Mouse (Mus musculus) hindbrain, embryonic 13.5 days (tissue): ENCODE data around the gene Ecsit. TPM values are rescaled to one million over a fixed set of nuclear protein-coding genes. Genes with fewer than 3 reads are reported as not detected.
"Not testable (repeated sequence)": the region's sequence is repeated elsewhere in the genome, so short reads cannot be mapped to it uniquely, and the experiment has no call there.

Experiments used
- ATAC-seq: fragments of 200-750 bp; cut with Nextera tagmentation; 2 replicates; pipeline ENCODE4 v1.8.0; 2017; ENCODE audit warnings: moderate TSS enrichment; ENCODE audit not compliant: low FRiP score
- H3K27ac ChIP-seq: fragments of 300-500 bp; sonication (generic); 2 replicates; pipeline ENCODE4 v1.5.1; 2015; ENCODE audit warnings: inconsistent platforms, mild to moderate bottlenecking, moderate library complexity
- H3K27me3 ChIP-seq: fragments of 300-500 bp; sonication (generic); 2 replicates; pipeline ENCODE4 v1.6.1; 2015; ENCODE audit warnings: mild to moderate bottlenecking, inconsistent platforms
- H3K36me3 ChIP-seq: fragments of 300-500 bp; sonication (generic); 2 replicates; pipeline ENCODE4 v1.6.1; 2015; ENCODE audit warnings: mild to moderate bottlenecking, inconsistent platforms
- H3K4me1 ChIP-seq: fragments of 300-500 bp; sonication (generic); replicated peaks from 2 replicates; pipeline ENCODE4 v1.6.1; 2015; ENCODE audit warnings: inconsistent platforms
- H3K4me2 ChIP-seq: fragments of 300-500 bp; sonication (generic); 2 replicates; pipeline ENCODE4 v1.6.1; 2015; ENCODE audit warnings: inconsistent platforms, mild to moderate bottlenecking, moderate library complexity
- H3K4me3 ChIP-seq: fragments of 300-500 bp; sonication (generic); 2 replicates; pipeline ENCODE4 v1.5.1; 2015; ENCODE audit warnings: mild to moderate bottlenecking, inconsistent platforms
- H3K9ac ChIP-seq: fragments of 300-500 bp; sonication (generic); 2 replicates; pipeline ENCODE4 v1.6.1; 2015; ENCODE audit warnings: mild to moderate bottlenecking, inconsistent platforms
- H3K9me3 ChIP-seq: fragments of 300-500 bp; sonication (generic); 2 replicates; pipeline ENCODE4 v1.6.1; 2016; ENCODE audit warnings: inconsistent platforms
- WGBS: fragments of 180-500 bp; shearing (Covaris S2); methylation state at CpG from one replicate; pipeline ENCODE4 v1.1.7; 2015; 5-methylcytosine and 5-hydroxymethylcytosine counted together
- polyA plus RNA-seq: library from polyadenylated mRNA; unstranded; fragments of >200 nt; fragmentation: Nextera tagmentation; extraction: Ambion mirVana; gene quantifications from 2 replicates; pipeline ENCODE4 v1.2.1, GENCODE M21; 2015

Ecsit gene
- polyA plus RNA-seq, 1 experiment from 2014 or later: 53.5 TPM

DNA sequence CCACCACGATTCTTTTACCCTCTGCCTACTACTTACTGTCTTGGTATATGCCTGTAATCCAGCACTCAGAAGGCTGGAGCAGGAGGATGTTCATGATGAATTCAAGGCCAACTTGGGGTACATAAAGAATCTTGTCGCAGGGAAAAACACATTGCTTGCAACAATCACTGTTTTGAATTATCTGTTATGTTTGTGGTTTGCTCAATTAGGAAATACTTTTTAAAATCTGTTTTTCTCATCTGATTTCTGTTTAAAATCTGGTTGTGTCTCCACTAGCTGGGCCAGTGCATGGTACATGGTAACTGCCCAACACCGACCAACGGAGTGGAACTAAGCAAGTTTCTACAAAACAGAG lies 594 bp downstream of the Ecsit start:
- no peaks in the 10 kb centered on the region for H3K27me3 ChIP-seq
- H3K4me3 ChIP-seq: peak overlapping the region; percentile 69
- no peak overlapping the region for H3K27ac ChIP-seq
- 35% methylated on average over 4 of the region's 4 CpGs for WGBS
- peak overlapping the region; percentile 77 for H3K4me2 ChIP-seq
- peaks cover 25% of the 10 kb centered on the region for H3K4me1 ChIP-seq
- peak overlapping the region; percentile 75 for H3K9ac ChIP-seq
- peaks cover 10% of the 10 kb centered on the region for H3K36me3 ChIP-seq
- no peaks in the 10 kb centered on the region for H3K9me3 ChIP-seq
- ATAC-seq: no peak

DNA sequence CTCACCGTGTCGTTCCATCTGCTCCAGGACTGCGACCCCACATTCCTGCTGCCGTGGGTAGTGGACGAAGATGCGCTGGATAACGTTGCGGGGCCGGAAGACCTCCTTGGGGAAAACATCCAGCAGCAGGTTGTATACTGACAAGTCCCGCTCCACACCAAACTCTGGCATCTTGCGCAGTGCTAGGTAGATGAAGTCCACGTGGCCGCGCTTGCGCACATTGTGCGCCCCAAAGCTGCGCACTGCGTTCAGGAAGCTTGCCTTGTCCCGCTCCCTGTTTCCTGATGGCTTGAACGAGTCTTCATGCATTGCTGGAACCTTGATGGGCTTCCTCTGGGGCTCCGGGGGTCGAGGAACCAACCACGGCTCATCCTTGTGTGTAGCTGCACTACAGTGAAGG lies 9.0 kb downstream of the Ecsit start:
- Histone ChIP-seq H3K36me3 (peaks cover 70% of the 10 kb centered on the region), H3K27me3 (no peaks in the 10 kb centered on the region)

DNA sequence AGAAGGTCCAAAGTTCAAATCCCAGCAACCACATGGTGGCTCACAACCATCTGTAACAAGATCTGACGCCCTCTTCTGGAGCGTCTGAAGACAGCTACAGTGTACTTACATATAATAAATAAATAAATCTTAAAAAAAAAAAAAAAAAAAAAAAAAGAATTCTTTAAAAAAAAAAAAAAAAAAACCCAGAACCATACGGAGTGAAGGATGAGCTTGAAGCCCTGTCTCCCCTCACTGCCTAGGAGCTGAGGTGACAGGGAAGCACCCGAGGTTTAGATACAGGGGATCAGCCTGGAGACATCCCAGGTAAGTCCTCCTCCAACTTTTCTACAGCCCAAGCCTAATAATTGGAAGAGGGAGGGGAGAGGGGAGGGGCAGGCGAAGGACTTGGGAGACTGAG lies 9.5 kb downstream of the Ecsit start:
- not testable (repeated sequence) for H3K27ac ChIP-seq, H3K4me2 ChIP-seq, H3K4me1 ChIP-seq, H3K9me3 ChIP-seq, ATAC-seq, H3K4me3 ChIP-seq, H3K27me3 ChIP-seq, H3K9ac ChIP-seq
- 85% methylated on average over 5 of the region's 5 CpGs for WGBS
- H3K36me3 ChIP-seq: peaks cover 70% of the 10 kb centered on the region

More for the DNA sequence above, 9.0 kb downstream of the Ecsit start:
- 95% methylated on average over 23 of the region's 23 CpGs for WGBS
- no peak overlapping the region for H3K27ac ChIP-seq
- peaks cover 8% of the 10 kb centered on the region; the same call in 1 of the 2 replicates for H3K4me1 ChIP-seq
- ATAC-seq: no peak
- no peak overlapping the region for H3K4me3 ChIP-seq
- no peak overlapping the region for H3K4me2 ChIP-seq
- H3K9ac ChIP-seq: peak overlapping the region; percentile 20; the same call in 1 of the 2 replicates
- H3K9me3 ChIP-seq: no peaks in the 10 kb centered on the region

DNA sequence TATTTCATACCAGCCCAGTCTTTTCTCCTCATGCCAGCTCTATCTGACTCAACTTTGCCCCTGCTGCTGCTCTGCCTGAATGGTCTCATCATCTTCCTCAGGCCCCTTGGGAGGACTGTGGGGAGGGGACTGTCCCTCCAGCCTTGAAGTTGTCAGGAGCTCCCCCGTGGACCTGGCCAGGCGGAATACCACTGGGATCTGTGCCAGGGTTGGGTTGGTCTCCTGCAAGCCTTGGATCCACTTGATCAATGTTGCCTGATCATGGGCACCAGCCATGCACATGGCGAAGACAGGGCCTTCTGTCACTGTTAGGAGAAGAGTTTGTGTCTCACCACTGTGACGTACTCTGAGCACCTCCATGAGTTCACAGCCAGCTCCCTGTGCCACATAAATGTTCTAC lies 13.0 kb downstream of the Ecsit start:
- H3K27ac ChIP-seq: no peak overlapping the region
- no peaks in the 10 kb centered on the region for H3K9me3 ChIP-seq
- 89% methylated on average over 4 of the region's 4 CpGs for WGBS
- peaks cover 58% of the 10 kb centered on the region for H3K36me3 ChIP-seq
- no peak overlapping the region for H3K4me3 ChIP-seq
- no peak overlapping the region for H3K4me2 ChIP-seq
- ATAC-seq: no peak
- no peaks in the 10 kb centered on the region for H3K27me3 ChIP-seq
- no peak overlapping the region for H3K9ac ChIP-seq
- H3K4me1 ChIP-seq: peaks cover 23% of the 10 kb centered on the region

DNA sequence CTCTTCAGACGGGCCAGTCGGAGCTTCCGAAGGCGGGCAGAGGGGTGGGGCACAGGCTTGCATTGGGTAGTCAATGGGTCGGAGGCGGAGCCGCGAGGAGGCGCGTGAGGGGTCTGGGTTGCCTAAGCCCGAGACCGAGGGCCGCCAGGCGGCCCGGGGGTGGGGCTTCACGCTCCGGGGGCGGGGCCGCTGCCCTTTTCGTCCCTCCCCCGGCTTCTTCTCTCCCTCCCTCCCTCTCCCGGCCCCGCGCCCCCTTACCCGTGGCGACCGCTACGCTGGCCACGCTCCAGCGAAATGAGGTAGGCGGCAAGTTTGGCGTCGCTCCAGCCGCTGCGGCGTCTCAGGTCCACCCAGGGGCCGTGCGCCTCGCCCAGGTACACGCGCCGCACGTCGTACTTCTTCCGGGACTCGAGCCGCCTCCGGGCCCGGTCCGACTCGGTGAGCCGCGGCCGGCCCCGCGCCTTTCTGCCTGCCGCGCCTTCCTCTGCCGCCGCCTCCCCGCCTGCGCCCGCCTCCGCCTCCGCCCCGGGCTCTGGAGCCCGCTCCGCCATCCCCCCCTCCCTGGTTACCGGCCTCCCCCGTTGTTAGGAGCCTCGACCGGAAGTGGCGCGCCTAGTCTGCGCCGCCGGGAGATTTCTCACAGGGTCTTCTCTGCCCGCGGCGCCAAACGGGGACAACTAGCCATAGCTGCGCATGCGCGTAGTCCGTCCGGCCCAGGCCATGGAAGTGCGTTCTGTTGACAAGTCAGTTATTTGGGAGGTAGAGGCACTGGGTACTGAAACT lies 14.3 kb downstream of the Ecsit start, which contains the start of the genes Gm49318 and Zfp653:
Gene Gm49318, minus strand, starts transcription at position 469 of the 783 bp plus-strand sequence.
Gene Zfp653, minus strand, starts transcription at position 586 of the 783 bp plus-strand sequence.
- Histone ChIP-seq H3K4me1 (peaks cover 23% of the 10 kb centered on the region), H3K9ac (peak within 1 kb of the TSS; percentile 95), H3K4me3 (peak within 1 kb of the TSS; percentile 82), H3K27me3 (no peaks in the 10 kb centered on the region), H3K36me3 (peaks cover 57% of the 10 kb centered on the region), H3K9me3 (no peaks in the 10 kb centered on the region), H3K4me2 (peak within 1 kb of the TSS; percentile 58), H3K27ac (peak within 1 kb of the TSS; percentile 98)
- under 1% methylated on average over 74 of the region's 87 CpGs for WGBS
- ATAC-seq: peak; percentile 97

DNA sequence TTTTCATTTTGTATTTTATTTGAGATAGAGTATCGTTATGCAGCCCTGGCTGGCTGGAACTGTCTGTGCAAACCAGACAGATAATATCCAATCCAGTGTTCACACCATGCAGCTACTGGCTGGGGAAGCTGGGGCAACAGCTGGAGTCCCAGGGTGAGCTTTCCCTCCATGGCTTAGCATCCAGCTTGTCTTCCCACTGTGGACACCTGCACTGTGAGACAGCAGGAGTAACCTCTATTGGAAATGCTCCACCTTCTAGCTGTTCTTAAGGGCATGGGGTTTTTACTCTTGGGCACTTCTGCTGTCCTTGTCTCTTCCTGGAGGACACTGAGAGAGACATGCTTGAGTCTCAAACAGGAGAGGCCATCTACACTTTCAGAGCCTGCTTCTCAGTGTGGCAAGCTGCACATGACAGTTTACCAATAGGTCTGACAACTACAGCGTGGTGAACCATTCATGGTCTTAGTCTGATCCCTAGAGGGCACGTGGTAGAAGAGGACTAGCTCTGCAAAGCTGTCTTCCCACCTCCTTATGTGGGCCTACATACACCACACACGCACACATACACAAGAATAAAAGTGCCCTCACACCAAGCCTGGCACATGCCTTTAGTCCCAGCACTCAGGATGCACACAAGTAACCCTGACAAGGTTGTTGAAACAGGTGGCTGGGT lies 15.2 kb downstream of the Ecsit start:
- H3K4me1 ChIP-seq: peaks cover 23% of the 10 kb centered on the region
- no peaks in the 10 kb centered on the region for H3K9me3 ChIP-seq
- 76% methylated on average over 4 of the region's 4 CpGs for WGBS
- H3K27me3 ChIP-seq: no peaks in the 10 kb centered on the region
- peak overlapping the region; percentile 98; the same call in 1 of the 2 replicates for H3K27ac ChIP-seq
- H3K9ac ChIP-seq: peak overlapping the region; percentile 95
- ATAC-seq: peak; percentile 18
- peaks cover 60% of the 10 kb centered on the region for H3K36me3 ChIP-seq
- peak overlapping the region; percentile 82 for H3K4me3 ChIP-seq
- peak overlapping the region; percentile 58 for H3K4me2 ChIP-seq

DNA sequence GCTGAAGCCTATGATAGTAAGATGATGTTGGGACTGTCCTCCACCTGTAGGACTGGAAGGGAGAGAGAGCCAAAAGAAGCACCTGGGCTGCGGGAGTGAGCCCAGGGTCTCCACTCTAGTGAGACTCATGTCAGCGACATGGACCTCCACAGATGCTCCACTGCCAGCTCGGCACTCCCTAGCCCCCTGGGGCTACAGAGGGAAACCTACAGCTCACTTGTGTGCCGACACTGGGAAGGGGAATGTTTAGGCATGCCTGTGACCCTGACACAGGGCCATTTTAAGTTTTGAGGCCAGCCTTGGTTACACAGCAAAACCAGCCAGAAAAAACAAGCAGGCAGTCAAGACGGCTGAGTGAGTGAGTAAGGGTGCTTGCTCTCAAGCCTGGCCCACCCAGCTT lies 18.0 kb downstream of the Ecsit start:
- Histone ChIP-seq H3K4me1 (peaks cover 21% of the 10 kb centered on the region), H3K27ac (no peak overlapping the region), H3K4me2 (no peak overlapping the region), H3K9ac (no peak overlapping the region), H3K4me3 (no peak overlapping the region), H3K36me3 (peaks cover 61% of the 10 kb centered on the region), H3K27me3 (no peaks in the 10 kb centered on the region), H3K9me3 (no peaks in the 10 kb centered on the region)
- WGBS: 82% methylated on average over 5 of the region's 5 CpGs
- ATAC-seq: no peak

DNA sequence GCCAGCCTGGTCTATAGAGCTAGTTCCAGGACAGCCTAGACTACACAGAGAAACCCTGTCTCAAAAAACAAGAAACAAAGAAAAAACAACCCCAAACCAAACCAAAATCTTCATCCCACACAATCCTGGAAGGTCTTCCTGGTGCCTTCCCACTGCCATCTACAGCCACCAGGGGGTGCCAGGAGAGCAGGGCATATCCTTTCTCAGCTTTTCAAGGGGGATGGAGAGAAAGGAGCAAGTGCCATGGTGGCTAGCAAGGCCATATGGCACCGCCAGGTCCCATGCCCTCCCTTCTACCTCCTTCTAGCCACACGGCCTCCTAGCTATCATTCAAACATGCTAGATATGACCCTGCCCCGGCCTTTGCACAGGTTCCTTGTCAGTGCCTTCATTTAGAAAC lies 18.8 kb downstream of the Ecsit start:
- ATAC-seq: no peak
- no peaks in the 10 kb centered on the region for H3K27me3 ChIP-seq
- H3K4me3 ChIP-seq: no peak overlapping the region
- H3K9me3 ChIP-seq: no peaks in the 10 kb centered on the region
- H3K36me3 ChIP-seq: peaks cover 67% of the 10 kb centered on the region
- H3K4me1 ChIP-seq: peaks cover 15% of the 10 kb centered on the region
- H3K4me2 ChIP-seq: no peak overlapping the region
- H3K27ac ChIP-seq: no peak overlapping the region
- H3K9ac ChIP-seq: no peak overlapping the region
- 74% methylated on average over 3 of the region's 3 CpGs for WGBS

DNA sequence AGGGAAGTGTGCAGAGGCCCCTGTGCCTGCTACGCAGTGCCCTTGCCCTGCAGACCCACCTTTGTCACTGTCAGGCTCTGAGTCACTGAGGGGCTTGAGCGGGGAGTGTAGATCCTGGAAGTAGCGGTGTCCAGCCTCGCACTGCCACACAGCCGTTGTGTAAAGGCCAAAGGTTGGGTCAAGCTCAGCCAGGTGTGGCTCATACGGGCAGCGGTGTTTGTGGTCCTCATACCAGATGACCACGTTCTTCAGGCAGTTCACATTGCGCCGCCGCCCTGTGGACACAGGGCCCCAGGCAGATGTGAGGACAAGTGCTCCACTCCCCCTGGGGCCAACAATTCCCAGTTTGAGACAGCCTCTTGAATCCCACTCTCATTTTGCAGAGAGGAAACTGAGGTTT lies 19.6 kb downstream of the Ecsit start:
- 99% methylated on average over 11 of the region's 11 CpGs for WGBS
- Histone ChIP-seq H3K9ac (no peak overlapping the region), H3K4me1 (peaks cover 14% of the 10 kb centered on the region), H3K4me2 (no peak overlapping the region), H3K27ac (no peak overlapping the region), H3K27me3 (no peaks in the 10 kb centered on the region), H3K9me3 (no peaks in the 10 kb centered on the region), H3K4me3 (no peak overlapping the region), H3K36me3 (peaks cover 75% of the 10 kb centered on the region)
- no peak for ATAC-seq

DNA sequence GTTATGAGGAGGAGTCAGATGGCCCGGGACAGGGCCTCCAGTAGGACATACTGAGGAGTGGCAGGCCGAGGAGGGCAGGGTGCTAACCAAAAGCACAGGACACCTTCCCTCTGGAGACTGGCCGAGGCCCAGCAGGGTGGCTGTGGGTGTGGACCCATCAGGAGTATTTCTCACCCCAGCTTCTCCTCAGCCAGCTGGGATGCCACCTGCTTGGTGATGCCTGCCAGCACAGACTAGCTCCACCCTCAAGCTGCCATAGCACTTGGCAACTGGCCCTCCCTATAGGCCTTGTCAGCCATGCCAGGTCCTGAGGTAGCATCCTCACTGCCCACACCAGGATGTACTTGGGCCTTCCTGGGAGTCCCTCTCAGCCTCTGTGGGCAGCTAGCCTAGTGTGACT lies 20.9 kb downstream of the Ecsit start:
- no peaks in the 10 kb centered on the region for H3K9me3 ChIP-seq
- no peaks in the 10 kb centered on the region for H3K27me3 ChIP-seq
- 94% methylated on average over 3 of the region's 3 CpGs for WGBS
- H3K4me3 ChIP-seq: no peak overlapping the region
- no peak overlapping the region for H3K27ac ChIP-seq
- no peak overlapping the region for H3K9ac ChIP-seq
- ATAC-seq: no peak
- H3K4me2 ChIP-seq: no peak overlapping the region
- peaks cover under 1% of the 10 kb centered on the region for H3K4me1 ChIP-seq
- H3K36me3 ChIP-seq: peaks cover 84% of the 10 kb centered on the region

DNA sequence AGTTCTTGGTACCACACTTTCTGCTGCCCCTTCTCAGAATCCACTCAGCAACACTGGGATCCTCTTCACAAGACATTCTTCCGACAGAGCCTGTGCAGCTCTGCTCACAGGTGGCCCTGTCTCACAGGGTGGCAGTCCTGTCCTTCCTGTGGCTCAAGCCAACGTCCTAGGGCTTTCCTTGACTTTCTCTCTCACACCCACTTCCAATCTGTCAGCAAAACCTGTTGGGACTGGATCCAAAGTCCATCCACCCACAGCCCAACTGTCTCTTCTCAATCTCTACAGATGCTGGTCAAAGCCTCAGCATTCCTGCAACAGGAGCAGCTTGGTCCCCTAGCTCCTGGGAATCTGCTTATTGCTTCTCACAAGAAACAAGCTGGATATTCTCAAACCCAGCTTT lies 23.9 kb downstream of the Ecsit start:
- H3K36me3 ChIP-seq: peaks cover 92% of the 10 kb centered on the region
- H3K4me2 ChIP-seq: no peak overlapping the region
- no peak overlapping the region; the same call in 1 of the 2 replicates for H3K9ac ChIP-seq
- no peak overlapping the region for H3K4me3 ChIP-seq
- H3K27me3 ChIP-seq: no peaks in the 10 kb centered on the region
- whole genome bisulfite sequencing: 87% methylated on average over 2 of the region's 2 CpGs
- no peaks in the 10 kb centered on the region for H3K4me1 ChIP-seq
- ATAC-seq: no peak
- H3K9me3 ChIP-seq: no peaks in the 10 kb centered on the region
- no peak overlapping the region for H3K27ac ChIP-seq

DNA sequence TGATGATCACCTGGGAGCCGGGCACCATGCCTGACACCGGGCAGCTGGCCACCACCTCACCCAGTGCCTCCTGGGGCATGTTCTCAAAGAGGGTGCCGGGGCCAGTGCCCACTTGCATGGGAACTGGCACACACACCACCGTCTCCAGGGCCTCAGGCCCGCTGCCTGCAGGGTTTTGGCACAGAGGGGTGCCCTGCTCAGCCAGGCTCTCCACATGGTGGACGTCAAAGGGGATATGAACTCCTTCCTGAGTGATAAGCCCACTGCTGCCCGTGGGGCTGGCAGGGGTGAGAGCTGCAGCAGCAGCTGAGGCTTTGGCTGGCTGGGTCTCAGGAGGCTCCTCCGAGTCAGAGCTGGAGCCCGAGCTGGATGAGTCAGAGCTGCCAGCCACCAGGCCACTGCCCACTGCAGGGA lies 27.2 kb downstream of the Ecsit start:
- H3K27ac ChIP-seq: no peak overlapping the region
- H3K9ac ChIP-seq: no peak overlapping the region
- H3K36me3 ChIP-seq: peaks cover 60% of the 10 kb centered on the region
- no peaks in the 10 kb centered on the region for H3K9me3 ChIP-seq
- no peak for ATAC-seq
- H3K4me2 ChIP-seq: no peak overlapping the region
- H3K4me1 ChIP-seq: peaks cover 8% of the 10 kb centered on the region
- no peak overlapping the region for H3K4me3 ChIP-seq
- 87% methylated on average over 9 of the region's 9 CpGs for WGBS
- peaks cover 8% of the 10 kb centered on the region; the same call in 1 of the 2 replicates for H3K27me3 ChIP-seq
